Mouse (Mus musculus) subcutaneous adipose tissue, adult 2 months (tissue): ENCODE measurements around the gene Gm43064. TPM values are rescaled to one million over a fixed set of nuclear protein-coding genes. Genes with fewer than 3 reads are reported as not detected.

Experiments
- polyA plus RNA-seq: library from polyadenylated mRNA; depleted of rRNA; stranded (reverse); fragments of >200 nt; gene quantifications from 2 replicates; pipeline ENCODE4 v1.2.3, GENCODE M21; 2012; ENCODE audit warnings: low replicate concordance; rRNA removed

Gm43064 gene
- polyA plus RNA-seq, result 0.14 and 0.86 TPM in 2 replicates

GRCm38 (mm10) chr3:103808891-103809798, at the start of gene Gm43064, which contains the start of the genes Dclre1b and Ap4b1:
Gene Gm43064 (plus strand): TSS chr3:103809573.
Gene Dclre1b (minus strand): TSS chr3:103809444.
Gene Ap4b1 (plus strand): TSS chr3:103809520.

DNA sequence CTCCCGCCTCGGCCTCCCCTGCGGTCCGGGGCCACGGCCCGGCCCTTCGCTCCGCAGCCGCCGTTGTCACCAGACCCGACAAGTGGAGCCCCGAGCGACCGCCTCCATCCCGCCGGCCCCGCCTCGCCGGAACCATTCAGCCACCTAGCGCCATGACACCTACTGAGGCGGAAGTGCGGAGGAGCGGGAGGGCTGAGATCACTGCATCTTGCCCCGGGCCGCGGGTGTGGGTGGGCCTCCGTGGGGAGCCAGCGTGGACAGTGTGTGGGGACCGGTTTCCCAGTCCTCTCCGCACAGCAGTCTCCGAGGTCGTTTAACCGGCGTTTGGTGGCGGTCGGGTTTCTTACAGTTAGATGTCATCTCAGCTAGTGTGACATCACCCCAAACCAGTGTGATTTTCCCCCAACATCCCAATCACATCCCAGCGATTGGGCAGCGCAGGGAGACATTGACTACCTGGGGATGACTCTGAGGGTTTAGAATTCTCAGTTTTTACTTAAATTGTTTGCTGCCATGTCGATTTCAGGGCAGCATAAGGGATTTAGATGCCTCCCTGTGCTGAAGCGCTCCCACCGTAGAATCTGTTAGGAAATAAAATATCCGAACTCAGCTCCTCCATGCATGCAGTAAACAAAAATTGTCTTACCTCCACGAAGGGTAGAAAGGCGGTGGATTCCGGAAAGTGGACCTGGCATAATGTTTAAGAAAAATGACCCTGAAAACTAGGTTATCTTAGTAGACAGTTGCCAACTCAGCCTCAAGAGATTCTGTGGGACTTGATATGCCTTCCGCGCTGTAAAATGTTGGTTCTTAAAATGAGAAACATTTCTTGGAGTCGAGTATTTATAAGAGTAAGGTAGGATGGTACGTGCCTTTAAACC, 17.9 kb upstream of the Gm43064 start, which contains the start of gene Hipk1:
TSS of gene Hipk1 (minus strand) at position 334 of the 881 bp plus-strand sequence.

GRCm38 (mm10) chr3:103832426-103832825, 23.1 kb downstream of the Gm43064 start, which contains the start of gene Bcl2l15:
Gene Bcl2l15 (plus strand): TSS chr3:103832601.

DNA sequence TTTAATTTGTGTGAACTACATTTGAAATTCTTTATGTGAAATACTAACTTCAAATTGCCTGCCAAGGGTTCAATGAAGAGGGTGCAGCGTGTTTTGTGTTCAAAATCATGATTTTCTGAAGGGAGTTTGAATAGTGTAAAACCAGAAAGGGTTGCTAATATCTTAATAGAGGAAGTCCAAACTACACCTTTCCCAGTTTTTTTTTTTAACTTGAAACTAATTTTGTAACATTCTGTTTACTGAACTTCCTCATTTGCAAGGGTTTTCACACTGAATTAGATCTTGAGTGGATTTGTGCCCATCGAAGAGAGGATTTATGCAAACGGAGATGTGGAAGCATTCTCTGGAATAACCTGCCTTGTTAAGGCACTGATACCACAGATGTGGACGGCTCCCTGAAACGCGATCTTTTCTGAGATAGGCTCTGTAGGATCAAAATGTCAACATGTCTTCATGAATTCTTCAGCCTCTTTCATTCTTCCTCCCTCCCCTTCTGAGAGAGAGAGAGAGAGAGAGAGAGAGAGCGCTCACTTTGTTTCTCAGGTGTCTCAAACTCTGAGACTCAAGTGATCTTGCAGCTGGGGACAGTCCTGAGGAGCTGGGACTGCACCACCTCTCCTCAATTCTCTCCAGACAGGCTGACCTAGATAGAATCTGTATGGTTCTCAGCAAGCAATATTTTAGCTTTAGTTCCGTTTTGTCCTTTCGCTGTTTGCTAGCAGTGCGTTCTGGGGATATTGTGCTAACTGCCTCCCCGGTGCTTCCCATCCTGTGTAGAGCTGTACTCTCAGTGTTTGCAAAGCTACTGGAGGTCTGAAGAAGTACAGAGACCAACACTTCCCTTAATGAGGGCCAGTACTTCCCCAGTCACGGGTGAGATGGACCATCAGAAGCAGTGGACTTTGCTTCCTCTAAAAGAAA, 49.8 kb downstream of the Gm43064 start, which contains the start of gene Ptpn22:
TSS of gene Ptpn22 (plus strand) at position 915 of the 921 bp plus-strand sequence.

Other genes with a start within 250 kb of the Gm43064 start
- gene Syt6, start 234.3 kb upstream of the Gm43064 start, polyA plus RNA-seq, result 0.39 TPM in 1 of 2 replicates, not detected in the other
- gene Atg4a-ps, start 163.5 kb upstream of the Gm43064 start, polyA plus RNA-seq, result not detected in 2 replicates
- gene Olfml3, start 71.6 kb upstream of the Gm43064 start, polyA plus RNA-seq, result 7.1 and 68.9 TPM in 2 replicates
- not detected in 2 replicates for gene Gm10964, start 70.2 kb upstream of the Gm43064 start, polyA plus RNA-seq
- 73.0 and 79.2 TPM in 2 replicates for gene Hipk1, start 18.0 kb upstream of the Gm43064 start, polyA plus RNA-seq
- 19.1 and 19.6 TPM in 2 replicates for gene Dclre1b, start 129 bp upstream of the Gm43064 start, polyA plus RNA-seq
- 17.5 and 20.9 TPM in 2 replicates for gene Ap4b1, start 53 bp upstream of the Gm43064 start, polyA plus RNA-seq
- gene Bcl2l15, start 23.0 kb downstream of the Gm43064 start, polyA plus RNA-seq, result 4.8 TPM in 1 of 2 replicates, not detected in the other
- 2.4 and 9.0 TPM in 2 replicates for gene Ptpn22, start 50.2 kb downstream of the Gm43064 start, polyA plus RNA-seq
- gene Rsbn1, start 104.5 kb downstream of the Gm43064 start, polyA plus RNA-seq, result 2.4 and 6.3 TPM in 2 replicates
- gene Phtf1, start 158.5 kb downstream of the Gm43064 start, polyA plus RNA-seq, result 4.1 and 9.4 TPM in 2 replicates